Mouse (Mus musculus) cerebellum, adult 2 months (tissue): ENCODE measurements around the gene Ric8b.

ENCODE experiments used
- CTCF ChIP-seq: fragments of 200-500 bp; IDR thresholded peaks from 2 replicates; pipeline ENCODE4 v1.5.1; 2011; ENCODE audit warnings: low read depth, mild to moderate bottlenecking, control low read depth, low read length, moderate library complexity, borderline replicate concordance; ENCODE audit not compliant: insufficient read depth
- POLR2A ChIP-seq: fragments of 200-500 bp; IDR thresholded peaks from 2 replicates; pipeline ENCODE4 v1.6.1; 2011; ENCODE audit warnings: low read length, control low read depth, borderline replicate concordance; ENCODE audit not compliant: insufficient read depth

DNA sequence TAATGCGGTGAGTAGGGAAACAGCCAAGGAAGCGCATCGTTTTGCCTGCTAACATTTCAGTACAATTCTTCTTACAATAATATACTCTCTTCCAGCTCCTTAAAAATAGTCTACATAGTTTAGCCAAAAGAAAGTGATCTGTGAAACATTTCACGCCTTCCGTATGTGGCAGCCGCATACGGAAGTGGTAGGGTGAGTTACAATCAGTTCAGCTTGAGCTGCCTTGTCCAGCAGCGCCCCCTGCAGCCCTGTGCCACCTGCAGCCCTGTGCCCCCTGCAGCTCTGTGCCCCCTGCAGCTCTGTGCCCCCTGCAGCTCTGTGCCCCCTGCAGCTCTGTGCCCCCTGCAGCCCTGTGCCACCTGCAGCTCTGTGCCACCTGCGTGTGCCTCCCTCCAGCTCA lies 68.5 kb downstream of the Ric8b start:
- TF ChIP-seq CTCF (peak; percentile 46; the same call in 1 of the 2 replicates), POLR2A (no peak)
